Mouse (Mus musculus): ENCODE measurements at regions not wholly inside any gene's neighbourhood (a gene's known extent, or its start where the extent isn't known, plus 50 kb on each side); places are given as distances from the start of the nearest gene placed in this dataset.
"Not testable (repeated sequence)": the region's sequence is repeated elsewhere in the genome, so short reads cannot be mapped to it uniquely, and the experiment has no call there.

DNA sequence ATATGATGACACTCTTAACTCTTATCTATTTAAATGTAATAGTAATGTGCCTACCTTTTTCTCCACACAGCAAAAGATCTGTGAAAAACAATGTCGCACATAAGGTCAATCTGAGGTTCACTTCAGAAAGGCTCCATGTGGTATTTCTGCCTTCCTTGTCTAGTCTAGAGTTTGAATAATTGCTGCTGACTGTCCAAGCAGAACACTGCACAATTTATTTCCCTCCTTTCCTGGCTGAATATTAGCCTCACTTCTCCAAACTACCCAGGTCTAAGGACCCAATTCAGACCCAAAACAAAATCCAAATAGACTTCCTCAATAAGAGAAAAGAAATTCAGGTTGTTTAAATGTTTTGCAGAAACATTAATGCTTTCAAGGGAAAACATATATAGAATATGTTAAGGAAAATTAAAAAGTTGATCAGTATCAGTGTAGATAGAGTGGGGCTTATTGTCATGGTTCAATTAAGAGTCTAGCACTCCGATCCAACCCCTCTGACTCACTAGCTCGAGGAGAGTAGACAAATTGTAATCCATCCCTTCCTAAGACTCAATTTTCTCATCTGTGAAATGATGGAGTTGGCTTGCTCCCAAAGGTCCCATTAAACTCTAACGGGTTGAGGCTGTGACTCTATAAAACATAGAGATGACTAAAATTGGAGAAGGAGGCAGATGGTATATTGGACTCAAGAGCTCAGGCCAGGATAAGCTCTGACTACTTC lies 215.4 kb upstream of the Tbl1xr1 start:
- DNase-seq (ENCODE audit: low spot score in 2 of 2), result no peak

- no peak for DNase-seq (ENCODE audit: low spot score in 2 of 2)
Measured at GRCm38 (mm10) chr3:21861636-21861970, 214.8 kb upstream of the Tbl1xr1 start.

DNA sequence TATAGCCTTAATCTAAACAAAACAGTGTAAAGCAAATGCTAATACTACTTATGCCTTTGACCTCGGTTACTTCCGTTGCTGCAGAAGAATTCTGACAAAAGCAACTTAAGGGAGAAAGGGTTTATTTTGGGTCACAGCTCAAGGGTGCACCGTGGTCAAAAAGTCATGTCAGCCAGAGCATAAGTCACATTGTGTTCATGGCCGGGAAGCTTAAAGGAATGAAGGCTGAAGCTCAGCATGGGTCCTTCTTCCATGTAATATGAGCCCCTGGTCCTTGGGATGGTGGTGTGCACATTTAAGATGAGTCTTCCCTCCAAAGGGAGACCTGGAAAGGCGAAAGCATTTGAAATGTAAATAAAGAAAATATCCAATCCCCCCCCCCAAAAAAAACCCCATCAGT lies 212.1 kb upstream of the Tbl1xr1 start:
- DNase-seq (ENCODE audit: low spot score in 2 of 2), result no peak

GRCm38 (mm10) chr3:21865856-21866255 lies 210.6 kb upstream of the Tbl1xr1 start:
- DNase-seq (ENCODE audit: low spot score in 2 of 2), result no peak

DNA sequence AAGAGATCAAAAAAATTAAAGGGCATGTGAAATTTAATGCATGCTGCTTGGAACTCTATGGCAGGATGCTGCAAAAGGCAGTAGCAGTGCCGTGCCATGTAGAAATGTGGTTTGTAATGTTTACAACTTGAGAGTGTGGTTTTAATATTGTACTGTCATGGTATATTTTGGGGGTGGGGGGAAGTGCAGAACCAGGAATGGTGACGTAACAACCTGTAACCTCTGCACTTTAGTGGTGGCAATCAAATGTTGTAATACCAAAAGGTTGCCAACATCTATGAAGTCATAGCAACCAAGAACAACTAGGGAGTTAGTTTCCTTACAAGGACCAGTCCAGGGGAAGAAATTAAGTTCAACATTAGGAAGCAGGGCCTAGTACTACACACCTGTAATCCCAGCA lies 198.1 kb upstream of the Tbl1xr1 start:
- DNase-seq (ENCODE audit: low spot score in 2 of 2), result no peak

- DNase-seq (ENCODE audit: low spot score in 2 of 2), result no peak
Measured at GRCm38 (mm10) chr3:21884216-21884615, 192.2 kb upstream of the Tbl1xr1 start.

GRCm38 (mm10) chr3:21888710-21889109 lies 187.7 kb upstream of the Tbl1xr1 start:
- DNase-seq (ENCODE audit: low spot score in 2 of 2), result no peak

- DNase-seq (ENCODE audit: low spot score in 2 of 2), result no peak
Measured at GRCm38 (mm10) chr3:21891819-21892480, 184.5 kb upstream of the Tbl1xr1 start.

GRCm38 (mm10) chr3:21892864-21893404 lies 183.5 kb upstream of the Tbl1xr1 start:
- peak; percentile 38 to 76 for DNase-seq (ENCODE audit: low spot score in 2 of 2)

DNA sequence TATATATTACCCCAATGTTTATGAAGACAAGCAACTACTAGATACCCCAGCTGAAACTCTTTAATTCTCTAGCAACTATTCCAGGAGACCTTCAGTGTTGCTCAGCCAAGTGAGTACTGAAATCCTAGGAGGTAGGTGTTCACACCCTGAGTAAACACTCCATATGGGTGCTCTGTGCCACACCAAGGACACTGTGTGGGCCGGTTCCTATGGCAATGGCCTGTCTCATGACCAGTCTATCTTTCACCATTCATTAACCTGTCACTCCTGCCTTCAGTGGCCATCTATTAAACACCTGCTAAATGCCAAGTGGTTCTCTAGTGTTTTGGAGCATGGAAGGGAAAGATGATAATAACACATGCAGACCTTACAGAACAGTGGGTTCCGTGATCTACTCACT lies 180.9 kb upstream of the Tbl1xr1 start:
- no peak for DNase-seq (ENCODE audit: low spot score in 2 of 2)

- DNase-seq (ENCODE audit: low spot score in 2 of 2), result no peak
Measured at GRCm38 (mm10) chr3:21898241-21898640, 178.2 kb upstream of the Tbl1xr1 start.

DNA sequence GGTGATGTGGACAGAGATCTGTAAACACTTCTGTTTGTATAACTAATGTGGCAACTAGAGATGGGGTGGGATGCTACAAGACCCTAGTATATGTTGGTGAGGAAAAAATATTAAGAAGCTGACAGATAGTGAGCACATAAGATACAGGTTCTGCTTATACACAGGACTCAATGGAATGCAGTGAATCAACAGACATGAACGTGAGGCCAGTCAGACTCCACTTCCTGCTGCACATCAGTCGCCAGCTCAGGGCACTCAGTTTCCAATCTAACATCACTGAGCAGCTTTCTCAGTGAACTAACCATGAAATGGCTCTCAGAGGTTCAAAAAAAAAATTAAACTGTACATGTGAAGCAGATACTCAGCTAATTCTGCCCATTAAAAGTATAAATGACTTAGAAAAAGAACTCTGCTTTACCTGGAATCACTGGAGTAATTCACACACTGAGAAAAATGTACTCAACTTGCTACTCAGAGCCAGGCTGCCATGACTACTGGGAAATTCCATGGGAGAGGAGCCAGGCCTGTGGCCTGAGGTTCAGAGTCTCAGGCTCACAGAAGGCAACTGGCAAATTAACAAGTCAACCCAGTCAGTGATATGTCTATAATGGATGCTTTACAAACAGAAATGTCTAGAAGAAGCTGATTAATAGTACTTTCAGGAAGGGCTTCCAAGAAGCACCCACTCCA lies 170.9 kb upstream of the Tbl1xr1 start:
- no peak for DNase-seq (ENCODE audit: low spot score in 2 of 2)

DNA sequence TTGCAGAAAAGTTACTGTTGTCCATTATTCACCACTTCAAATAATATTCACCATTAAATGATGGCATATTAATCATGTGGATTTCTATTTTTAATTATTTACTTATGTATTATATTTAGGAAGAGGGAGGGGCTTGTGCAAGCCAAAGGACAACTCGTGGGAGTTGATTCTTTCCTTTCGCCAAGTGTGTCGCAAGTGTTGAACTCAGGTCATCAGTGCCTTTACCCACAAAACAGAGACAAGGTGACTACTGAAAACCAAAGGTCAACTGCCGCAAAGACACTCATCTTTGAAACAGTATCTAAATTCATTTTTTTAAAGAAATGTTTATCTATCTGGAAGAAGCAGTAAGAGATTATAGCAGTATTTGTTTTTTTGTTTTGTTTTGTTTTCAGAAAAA lies 167.6 kb upstream of the Tbl1xr1 start:
- DNase-seq (ENCODE audit: low spot score in 2 of 2), result no peak

- DNase-seq (ENCODE audit: low spot score in 2 of 2), result no peak
Measured at GRCm38 (mm10) chr3:21910080-21910479, 166.4 kb upstream of the Tbl1xr1 start.

DNA sequence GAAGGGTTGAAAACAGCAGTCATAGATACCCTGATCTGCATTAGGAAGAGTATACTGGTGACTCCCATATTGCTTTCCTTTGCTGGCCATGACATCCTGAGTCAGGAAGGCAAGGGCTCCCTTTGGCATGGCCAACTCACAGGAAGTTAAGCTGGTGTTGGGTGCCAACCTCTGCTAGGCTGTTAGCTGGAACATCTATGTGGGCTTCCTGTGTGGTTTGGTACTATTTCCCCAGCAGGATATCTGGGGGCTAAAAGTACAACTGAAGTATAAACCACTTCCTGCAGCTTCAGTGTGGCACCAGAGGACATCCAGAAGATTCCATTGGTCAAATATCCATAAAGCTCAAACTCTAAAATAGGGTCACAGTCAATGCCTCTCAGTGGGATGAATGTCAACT lies 165.4 kb upstream of the Tbl1xr1 start:
- no peak for DNase-seq (ENCODE audit: low spot score in 2 of 2)

- no peak for DNase-seq (ENCODE audit: low spot score in 2 of 2)
Measured at GRCm38 (mm10) chr3:21917228-21917910, 159.1 kb upstream of the Tbl1xr1 start.

DNA sequence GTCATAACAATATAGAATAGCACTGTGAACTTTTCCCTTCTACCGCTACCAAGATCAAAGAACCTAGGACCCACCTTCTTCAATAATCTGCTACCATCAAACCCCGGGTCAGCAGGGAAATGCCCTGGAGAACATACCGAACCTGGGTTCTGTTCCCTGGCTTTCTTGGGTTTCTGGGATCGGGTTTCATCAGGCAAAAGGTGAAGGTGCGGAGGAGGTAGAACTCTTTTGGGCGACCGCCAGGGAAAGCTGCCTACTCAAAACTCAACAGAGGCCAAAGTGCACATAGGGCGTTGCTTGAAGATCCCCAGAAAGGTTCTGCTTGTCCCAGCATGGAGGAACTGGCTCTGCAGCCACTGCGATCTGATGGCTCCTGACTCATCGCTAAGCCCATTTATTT lies 158.0 kb upstream of the Tbl1xr1 start:
- no peak for DNase-seq (ENCODE audit: low spot score in 2 of 2)

- no peak for DNase-seq (ENCODE audit: low spot score in 2 of 2)
Measured at GRCm38 (mm10) chr3:21919931-21920330, 156.5 kb upstream of the Tbl1xr1 start.

GRCm38 (mm10) chr3:21931951-21932350 lies 144.5 kb upstream of the Tbl1xr1 start:
- DNase-seq (ENCODE audit: low spot score in 2 of 2), result no peak

DNA sequence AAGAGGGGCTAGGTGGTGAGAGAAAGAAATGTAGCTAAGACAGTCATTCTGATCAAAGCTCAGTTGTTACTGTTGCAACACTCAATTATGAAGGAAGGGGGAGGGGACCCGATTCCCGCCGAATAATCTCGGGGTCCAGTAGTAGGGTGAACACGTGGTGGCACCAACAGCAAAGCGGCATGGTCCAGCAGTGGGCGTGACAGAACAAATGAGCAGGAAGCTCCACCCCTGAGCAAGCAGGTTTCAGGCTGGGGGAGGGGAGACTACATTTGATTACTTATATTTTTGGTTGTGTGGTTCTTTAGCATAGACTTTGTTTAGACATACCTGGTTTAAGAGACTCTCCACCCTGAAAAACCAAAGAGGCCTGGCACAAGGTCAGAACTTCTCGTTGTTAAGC lies 143.8 kb upstream of the Tbl1xr1 start:
- DNase-seq (ENCODE audit: low spot score in 2 of 2), result not testable (repeated sequence)

- DNase-seq (ENCODE audit: low spot score in 2 of 2), result peak; percentile 28 to 50
Measured at GRCm38 (mm10) chr3:21934731-21935271, 141.7 kb upstream of the Tbl1xr1 start.

All from right cerebral cortex, postnatal 10 days (tissue).